ENCODE assay signal across 9 mouse cellular contexts in genomic region chr5:72665281-72665680, GRCm38 (mm10). TPM values are rescaled to one million over a fixed set of nuclear protein-coding genes. Genes with fewer than 3 reads are reported as not detected.
DNase-seq lines count a peak whose midpoint lies in the region; ATAC-seq and TF ChIP-seq lines count a peak whose summit lies in the region.
"Had no signal": no experiment of that assay in that cellular context is flagged by ENCODE, and none has a peak within 500 bp of the region (broad histone marks: within the 10 kb centered on the region; RNA-seq: fewer than 3 reads in every experiment).

No protein-coding gene starts in this region.

- no peaks in the 10 kb centered on the region for H3K27me3 ChIP-seq in forebrain, postnatal 0 days (ENCODE audit: insufficient read depth, low read length)
- no peaks in the 10 kb centered on the region for H3K27me3 ChIP-seq in forebrain, embryonic 15.5 days
- H3K27me3 ChIP-seq in midbrain, postnatal 0 days (ENCODE audit: insufficient read depth, low read length) = no peaks in the 10 kb centered on the region

- H3K4me2 ChIP-seq in forebrain, postnatal 0 days (ENCODE audit: low read depth) = no peak overlapping the region
- no peak overlapping the region for H3K4me2 ChIP-seq in forebrain, embryonic 15.5 days (replicated peaks)
- no peak overlapping the region for H3K4me2 ChIP-seq in midbrain, postnatal 0 days (ENCODE audit: low read depth, low read length, poor library complexity, severe bottlenecking)

- H3K9me3 ChIP-seq in forebrain, postnatal 0 days (ENCODE audit: low read length) = no peaks in the 10 kb centered on the region
- no peaks in the 10 kb centered on the region for H3K9me3 ChIP-seq in forebrain, embryonic 15.5 days
- no peaks in the 10 kb centered on the region for H3K9me3 ChIP-seq in midbrain, postnatal 0 days (ENCODE audit: low read length)

- ATAC-seq in forebrain, postnatal 0 days = no peak
- ATAC-seq in forebrain, embryonic 15.5 days (replicated peaks) = no peak
- ATAC-seq in midbrain, postnatal 0 days (ENCODE audit: low FRiP score) = no peak

- no peak overlapping the region for H3K4me3 ChIP-seq in forebrain, postnatal 0 days (ENCODE audit: low read depth, low read length)
- no peak overlapping the region for H3K4me3 ChIP-seq in forebrain, embryonic 15.5 days
- H3K4me3 ChIP-seq in midbrain, postnatal 0 days (ENCODE audit: low read depth, low read length) = no peak overlapping the region

- no peaks in the 10 kb centered on the region for H3K4me1 ChIP-seq in forebrain, postnatal 0 days (ENCODE audit: insufficient read depth)
- H3K4me1 ChIP-seq in forebrain, embryonic 15.5 days = no peaks in the 10 kb centered on the region
- H3K4me1 ChIP-seq in midbrain, postnatal 0 days (ENCODE audit: insufficient read depth, low read length) = no peaks in the 10 kb centered on the region

- peak; percentile 55 for DNase-seq in forebrain, postnatal 0 days
- DNase-seq in B cell, adult 2 months = peak; percentile 67 to 72
- DNase-seq in adrenal gland, postnatal 14 days = peak; percentile 50
- peak; percentile 67 for DNase-seq in forelimb bud, embryonic 11.5 days (ENCODE audit: low read depth, low spot score)
- DNase-seq in kidney, postnatal 36 days = peak; percentile 40 to 78
- peak; percentile 37 for DNase-seq in midbrain, postnatal 0 days (ENCODE audit: low spot score)
- peak; percentile 80 for DNase-seq in testis, postnatal 10 days (ENCODE audit: low spot score)

- 24% methylated on average over 5 of the region's 5 CpGs for WGBS in forebrain, postnatal 0 days
- 23% methylated on average over 5 of the region's 5 CpGs for WGBS in forebrain, embryonic 15.5 days
- 24% methylated on average over 5 of the region's 5 CpGs for WGBS in midbrain, postnatal 0 days

- H3K9ac ChIP-seq in forebrain, postnatal 0 days = no peak overlapping the region
- H3K9ac ChIP-seq in forebrain, embryonic 15.5 days (replicated peaks) = no peak overlapping the region
- H3K9ac ChIP-seq in midbrain, postnatal 0 days (replicated peaks; ENCODE audit: low read length, poor library complexity, severe bottlenecking) = no peak overlapping the region

- H3K36me3 ChIP-seq in forebrain, postnatal 0 days (ENCODE audit: insufficient read depth) = no peaks in the 10 kb centered on the region
- H3K36me3 ChIP-seq in forebrain, embryonic 15.5 days = no peaks in the 10 kb centered on the region
- no peaks in the 10 kb centered on the region for H3K36me3 ChIP-seq in midbrain, postnatal 0 days (ENCODE audit: insufficient read depth, low read length)

- no peak overlapping the region for H3K27ac ChIP-seq in forebrain, postnatal 0 days (ENCODE audit: low read depth, low read length)
- no peak overlapping the region for H3K27ac ChIP-seq in forebrain, embryonic 15.5 days (replicated peaks)
- no peak overlapping the region for H3K27ac ChIP-seq in midbrain, postnatal 0 days (ENCODE audit: low read depth, low read length)

- TF ChIP-seq CTCF in forebrain, postnatal 0 days (IDR thresholded peaks at IDR 0.05; ENCODE audit: low read depth) = peak; percentile 81
- peak; percentile 82 for TF ChIP-seq CTCF in midbrain, postnatal 0 days (IDR thresholded peaks at IDR 0.05)

RNA-seq across cellular contexts. Expression of gene Nipal1, which starts 17.7 kb away (rescaled TPM):
- 0.05 and 0.08 TPM in 2 replicates for total RNA-seq in forebrain, postnatal 0 days (2014; rRNA removed)
- 0.38 and 0.44 TPM in 2 replicates for polyA plus RNA-seq in forebrain, postnatal 0 days (2015; fragmentation: Nextera tagmentation; extraction: Ambion mirVana)
- 0.42 and 0.69 TPM in 2 replicates for polyA plus RNA-seq in forebrain, embryonic 15.5 days (2015; fragmentation: Nextera tagmentation; extraction: Ambion mirVana)
- total RNA-seq in adrenal gland, postnatal 14 days (2021) = 2.4 and 2.5 TPM in 2 replicates
- 0.24 and 0.55 TPM in 2 replicates for total RNA-seq in midbrain, postnatal 0 days (2014; rRNA removed)
- polyA plus RNA-seq in midbrain, postnatal 0 days (2015; fragmentation: Nextera tagmentation; extraction: Ambion mirVana) = 0.33 and 0.70 TPM in 2 replicates

RNA-seq across cellular contexts. Expression of gene Cnga1, which starts 21.2 kb away (rescaled TPM):
- total RNA-seq in forebrain, postnatal 0 days (2014; rRNA removed) = not detected in 2 replicates
- not detected in 2 replicates for polyA plus RNA-seq in forebrain, postnatal 0 days (2015; fragmentation: Nextera tagmentation; extraction: Ambion mirVana)
- polyA plus RNA-seq in forebrain, embryonic 15.5 days (2015; fragmentation: Nextera tagmentation; extraction: Ambion mirVana) = not detected in 2 replicates
- 0.23 TPM in 1 of 2 replicates, not detected in the other for total RNA-seq in adrenal gland, postnatal 14 days (2021)
- not detected in 2 replicates for total RNA-seq in midbrain, postnatal 0 days (2014; rRNA removed)
- 0.06 TPM in 1 of 2 replicates, not detected in the other for polyA plus RNA-seq in midbrain, postnatal 0 days (2015; fragmentation: Nextera tagmentation; extraction: Ambion mirVana)
- polyA plus RNA-seq: stomach, embryonic 14.5 days had no signal
